Mouse (Mus musculus) layer of hippocampus, postnatal 25 days (tissue): ENCODE results near the gene Ccl8. TPM values are rescaled to one million over a fixed set of nuclear protein-coding genes. Genes with fewer than 3 reads are reported as not detected.

ENCODE experiments used
- DNase-seq, 2 experiments: peaks; one replicate each; pipeline ENCODE4 v3.0.0; 2022; ENCODE audit warnings: mixed read lengths in 2 of 2, low spot score in 1 of 2; ENCODE audit errors: extremely low spot score in 1 of 2
- total RNA-seq, 2 experiments: library from RNA; stranded (reverse); gene quantifications; 2 replicates each; pipeline ENCODE4 v1.2.3; 2021

Ccl8 gene
- total RNA-seq, 2 experiments from 2014 or later = not detected

GRCm38 (mm10) chr11:82163285-82163684 is 48.3 kb downstream of the Ccl8 start:
- DNase-seq = no peak

Other genes starting within 250 kb of the Ccl8 start
- gene Asic2, start 146.7 kb upstream of the Ccl8 start, total RNA-seq = 10 to 100 TPM; 58.4 to 61.0 TPM
- gene Ccl2, start 79.6 kb upstream of the Ccl8 start, total RNA-seq = not detected
- gene Gm17268, start 76.6 kb upstream of the Ccl8 start, total RNA-seq = not detected
- not detected for gene Ccl7, start 69.5 kb upstream of the Ccl8 start, total RNA-seq
- gene Ccl11, start 57.4 kb upstream of the Ccl8 start, total RNA-seq = under 1 TPM; 0.34 to 0.35 TPM
- not detected for gene Ccl12, start 13.3 kb upstream of the Ccl8 start, total RNA-seq
- not detected for gene Ccl1, start 190.5 kb downstream of the Ccl8 start, total RNA-seq